Mouse (Mus musculus): Measurements from ENCODE around the gene C2cd4c. TPM values are rescaled to one million over a fixed set of nuclear protein-coding genes. Genes with fewer than 3 reads are reported as not detected.
A peak's percentile ranks its signal among the peaks of the same experiment; 100 is the strongest.

The C2cd4c gene
- polyA plus RNA-seq, 1 experiment from 2014 or later = not detected

GRCm38 (mm10) chr10:79611296-79611695 lies 2.5 kb downstream of the C2cd4c start:
- H3K36me3 ChIP-seq = no peaks in the 10 kb centered on the region
- 24% methylated on average over 5 of the region's 5 CpGs for WGBS
- H3K4me1 ChIP-seq = peaks cover 22% of the 10 kb centered on the region
- no peak overlapping the region for H3K9ac ChIP-seq
- H3K9me3 ChIP-seq (replicated peaks) = no peaks in the 10 kb centered on the region
- no peak overlapping the region for H3K27ac ChIP-seq (replicated peaks)
- H3K4me2 ChIP-seq (replicated peaks) = no peak overlapping the region
- ATAC-seq (ENCODE audit: insufficient number of reproducible peaks, low FRiP score, low TSS enrichment, low read depth) = no peak
- no peak overlapping the region for H3K4me3 ChIP-seq (replicated peaks)
- peaks cover 28% of the 10 kb centered on the region for H3K27me3 ChIP-seq

DNA sequence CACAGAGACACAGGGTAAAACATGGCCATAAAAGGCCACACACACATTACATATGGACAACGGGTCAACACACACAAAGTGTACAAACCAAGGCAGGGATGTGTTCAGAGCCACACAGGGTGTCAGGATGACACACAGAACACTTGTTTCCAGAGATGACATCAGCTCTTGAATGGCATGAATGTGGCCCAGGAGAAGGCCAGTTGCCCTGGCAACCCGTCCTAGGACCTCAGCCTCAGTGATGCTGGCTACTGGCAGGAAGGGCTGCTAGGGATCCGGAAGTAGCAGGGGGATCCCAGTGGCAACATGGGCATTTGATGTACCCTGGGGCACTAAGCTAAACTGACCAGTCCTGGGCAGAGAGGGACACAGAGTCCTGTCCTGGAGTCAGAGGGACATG lies 4.5 kb downstream of the C2cd4c start:
- H3K9me3 ChIP-seq (replicated peaks) = no peaks in the 10 kb centered on the region
- no peak overlapping the region for H3K9ac ChIP-seq
- peaks cover 22% of the 10 kb centered on the region for H3K4me1 ChIP-seq
- H3K27me3 ChIP-seq = peaks cover 28% of the 10 kb centered on the region
- WGBS = 72% methylated on average over 3 of the region's 3 CpGs
- no peak overlapping the region for H3K4me3 ChIP-seq (replicated peaks)
- no peak for ATAC-seq (ENCODE audit: insufficient number of reproducible peaks, low FRiP score, low TSS enrichment, low read depth)
- H3K27ac ChIP-seq (replicated peaks) = no peak overlapping the region
- no peak overlapping the region for H3K4me2 ChIP-seq (replicated peaks)
- no peaks in the 10 kb centered on the region for H3K36me3 ChIP-seq

DNA sequence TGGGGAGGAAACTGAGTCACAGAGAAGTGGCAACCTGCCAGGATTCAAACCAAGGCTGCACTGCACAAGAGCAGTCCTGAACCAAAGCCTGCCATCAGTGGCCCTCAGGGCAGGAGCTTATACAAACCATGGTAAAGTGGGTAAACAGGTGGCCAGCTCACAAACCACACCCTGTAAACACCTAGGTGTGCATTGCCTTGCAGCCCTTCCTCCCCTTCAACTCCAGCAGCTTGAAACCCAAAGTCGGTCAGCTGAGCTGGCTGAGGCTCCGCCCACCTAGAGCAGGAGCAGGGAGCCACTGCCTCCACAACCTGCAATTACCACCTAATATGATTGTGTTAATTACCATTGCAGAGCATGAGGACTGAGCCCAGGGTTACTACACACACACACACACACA lies 5.9 kb downstream of the C2cd4c start:
- Histone ChIP-seq H3K4me2 (replicated peaks) (no peak overlapping the region), H3K4me1 (peaks cover 11% of the 10 kb centered on the region), H3K9me3 (replicated peaks) (no peaks in the 10 kb centered on the region), H3K36me3 (no peaks in the 10 kb centered on the region), H3K27ac (replicated peaks) (no peak overlapping the region), H3K9ac (no peak overlapping the region), H3K4me3 (replicated peaks) (no peak overlapping the region), H3K27me3 (peaks cover 17% of the 10 kb centered on the region)
- WGBS = 31% methylated on average over 2 of the region's 2 CpGs
- ATAC-seq (ENCODE audit: insufficient number of reproducible peaks, low FRiP score, low TSS enrichment, low read depth) = peak; percentile 28; the same call in 1 of the 2 replicates

DNA sequence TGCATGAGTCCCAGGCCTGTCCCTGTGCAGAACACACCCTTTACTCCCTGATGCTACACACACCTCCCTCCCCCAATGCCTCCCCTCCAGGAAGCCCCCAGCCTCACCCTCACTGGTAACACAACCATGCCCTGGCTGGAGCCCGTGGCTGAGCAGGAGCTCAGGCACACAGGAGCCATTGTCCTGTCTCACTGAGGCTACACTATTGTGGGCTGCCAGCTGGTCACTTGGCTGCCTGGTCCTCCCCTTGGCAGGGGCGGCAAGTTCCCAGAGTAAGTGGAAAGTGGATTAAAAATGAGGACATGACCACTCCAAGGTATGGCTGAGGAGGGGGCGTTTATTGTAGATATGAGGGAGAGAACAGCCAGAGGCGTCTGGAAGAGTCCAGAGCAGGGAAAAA lies 7.3 kb downstream of the C2cd4c start:
- Histone ChIP-seq H3K4me3 (replicated peaks) (no peak overlapping the region), H3K9ac (no peak overlapping the region), H3K4me1 (no peaks in the 10 kb centered on the region), H3K36me3 (no peaks in the 10 kb centered on the region), H3K9me3 (replicated peaks) (no peaks in the 10 kb centered on the region), H3K27me3 (peaks cover 5% of the 10 kb centered on the region; the same call in 1 of the 2 replicates), H3K27ac (replicated peaks) (no peak overlapping the region), H3K4me2 (replicated peaks) (no peak overlapping the region)
- ATAC-seq (ENCODE audit: insufficient number of reproducible peaks, low FRiP score, low TSS enrichment, low read depth) = no peak
- WGBS = 52% methylated on average over 4 of the region's 4 CpGs

GRCm38 (mm10) chr10:79597936-79598230 lies 15.9 kb downstream of the C2cd4c start:
- no peak overlapping the region for H3K4me2 ChIP-seq (replicated peaks)
- no peak overlapping the region for H3K9ac ChIP-seq
- peaks cover 6% of the 10 kb centered on the region; the same call in 1 of the 2 replicates for H3K27me3 ChIP-seq
- H3K4me3 ChIP-seq (replicated peaks) = no peak overlapping the region
- no peaks in the 10 kb centered on the region for H3K4me1 ChIP-seq
- WGBS = 52% methylated on average over 4 of the region's 4 CpGs
- H3K9me3 ChIP-seq (replicated peaks) = no peaks in the 10 kb centered on the region
- H3K36me3 ChIP-seq = no peaks in the 10 kb centered on the region
- no peak for ATAC-seq (ENCODE audit: insufficient number of reproducible peaks, low FRiP score, low TSS enrichment, low read depth)
- H3K27ac ChIP-seq (replicated peaks) = no peak overlapping the region

- Histone ChIP-seq H3K27ac (replicated peaks) (no peak overlapping the region), H3K4me3 (replicated peaks) (no peak overlapping the region), H3K36me3 (no peaks in the 10 kb centered on the region), H3K4me2 (replicated peaks) (no peak overlapping the region), H3K9me3 (replicated peaks) (no peaks in the 10 kb centered on the region), H3K9ac (no peak overlapping the region), H3K4me1 (no peaks in the 10 kb centered on the region), H3K27me3 (peaks cover 6% of the 10 kb centered on the region; the same call in 1 of the 2 replicates)
- ATAC-seq (ENCODE audit: insufficient number of reproducible peaks, low FRiP score, low TSS enrichment, low read depth) = no peak; the same call in 1 of the 2 replicates
- 20% methylated on average over 13 of the region's 13 CpGs for WGBS
Observed at GRCm38 (mm10) chr10:79597051-79597935, 16.5 kb downstream of the C2cd4c start.

DNA sequence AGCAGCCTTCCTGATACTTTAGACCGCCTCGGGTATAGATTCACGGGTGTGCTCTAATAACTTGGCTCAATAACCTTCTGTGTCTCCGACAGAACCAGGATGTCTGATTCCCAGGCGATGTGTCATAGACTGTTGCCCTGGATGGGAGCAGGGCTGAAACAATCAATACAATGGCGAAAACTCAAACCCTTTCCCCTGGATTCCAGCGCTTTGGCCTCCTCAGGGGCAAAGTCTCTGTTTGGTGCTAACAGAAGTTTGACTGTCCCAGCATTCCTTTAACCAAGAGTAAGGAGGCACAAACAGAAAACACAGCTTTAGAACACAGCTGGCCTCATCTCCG lies 18.3 kb downstream of the C2cd4c start:
- H3K27ac ChIP-seq (replicated peaks) = no peak overlapping the region
- 54% methylated on average over 8 of the region's 8 CpGs for WGBS
- peaks cover 6% of the 10 kb centered on the region; the same call in 1 of the 2 replicates for H3K27me3 ChIP-seq
- H3K9ac ChIP-seq = no peak overlapping the region
- ATAC-seq (ENCODE audit: insufficient number of reproducible peaks, low FRiP score, low TSS enrichment, low read depth) = no peak
- H3K4me1 ChIP-seq = no peaks in the 10 kb centered on the region
- no peak overlapping the region for H3K4me2 ChIP-seq (replicated peaks)
- H3K9me3 ChIP-seq (replicated peaks) = no peaks in the 10 kb centered on the region; the same call in 1 of the 2 replicates
- H3K36me3 ChIP-seq = no peaks in the 10 kb centered on the region
- H3K4me3 ChIP-seq (replicated peaks) = no peak overlapping the region

GRCm38 (mm10) chr10:79594872-79595589 lies 18.8 kb downstream of the C2cd4c start:
- H3K4me1 ChIP-seq = no peaks in the 10 kb centered on the region
- H3K36me3 ChIP-seq = no peaks in the 10 kb centered on the region
- peaks cover 6% of the 10 kb centered on the region; the same call in 1 of the 2 replicates for H3K27me3 ChIP-seq
- H3K4me2 ChIP-seq (replicated peaks) = no peak overlapping the region
- no peak overlapping the region for H3K4me3 ChIP-seq (replicated peaks)
- no peak for ATAC-seq (ENCODE audit: insufficient number of reproducible peaks, low FRiP score, low TSS enrichment, low read depth)
- no peaks in the 10 kb centered on the region; the same call in 1 of the 2 replicates for H3K9me3 ChIP-seq (replicated peaks)
- no peak overlapping the region for H3K27ac ChIP-seq (replicated peaks)
- no peak overlapping the region for H3K9ac ChIP-seq
- 16% methylated on average over 17 of the region's 17 CpGs for WGBS

GRCm38 (mm10) chr10:79594111-79594510 lies 19.7 kb downstream of the C2cd4c start:
- whole genome bisulfite sequencing = 55% methylated on average over 6 of the region's 6 CpGs

GRCm38 (mm10) chr10:79590702-79591101 lies 23.1 kb downstream of the C2cd4c start:
- no peak overlapping the region for H3K9ac ChIP-seq

More at GRCm38 (mm10) chr10:79594111-79594510, 19.7 kb downstream of the C2cd4c start:
- H3K4me3 ChIP-seq (replicated peaks) = no peak overlapping the region
- H3K4me1 ChIP-seq = no peaks in the 10 kb centered on the region
- no peaks in the 10 kb centered on the region; the same call in 1 of the 2 replicates for H3K9me3 ChIP-seq (replicated peaks)
- ATAC-seq (ENCODE audit: insufficient number of reproducible peaks, low FRiP score, low TSS enrichment, low read depth) = no peak
- H3K36me3 ChIP-seq = no peaks in the 10 kb centered on the region
- H3K4me2 ChIP-seq (replicated peaks) = no peak overlapping the region
- H3K27me3 ChIP-seq = peaks cover 6% of the 10 kb centered on the region; the same call in 1 of the 2 replicates
- H3K27ac ChIP-seq (replicated peaks) = no peak overlapping the region
- no peak overlapping the region for H3K9ac ChIP-seq

DNA sequence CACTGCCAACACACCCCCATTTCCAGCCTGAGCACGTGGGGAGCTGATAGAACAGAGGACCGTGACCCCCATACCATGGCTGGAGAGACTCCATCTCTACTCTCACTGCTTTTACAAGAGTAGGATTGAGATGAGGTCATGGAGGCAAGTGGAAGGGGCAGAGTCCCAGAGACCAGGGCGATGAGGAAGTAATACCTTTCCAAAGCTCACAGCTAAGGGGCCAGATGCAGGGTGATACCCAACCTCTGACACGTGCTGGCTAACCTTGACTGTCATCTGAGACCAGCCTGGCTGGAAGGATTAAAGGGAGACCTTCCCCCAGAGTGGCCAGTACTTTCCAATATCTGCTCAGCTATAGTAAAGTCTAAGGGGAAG lies 26.1 kb downstream of the C2cd4c start:
- no peaks in the 10 kb centered on the region for H3K36me3 ChIP-seq
- H3K27me3 ChIP-seq = no peaks in the 10 kb centered on the region
- no peaks in the 10 kb centered on the region; the same call in 1 of the 2 replicates for H3K9me3 ChIP-seq (replicated peaks)
- no peaks in the 10 kb centered on the region for H3K4me1 ChIP-seq
- no peak overlapping the region for H3K4me3 ChIP-seq (replicated peaks)
- no peak for ATAC-seq (ENCODE audit: insufficient number of reproducible peaks, low FRiP score, low TSS enrichment, low read depth)
- WGBS = 62% methylated on average over 4 of the region's 4 CpGs
- no peak overlapping the region for H3K27ac ChIP-seq (replicated peaks)
- no peak overlapping the region for H3K4me2 ChIP-seq (replicated peaks)
- H3K9ac ChIP-seq = no peak overlapping the region

More at GRCm38 (mm10) chr10:79590702-79591101, 23.1 kb downstream of the C2cd4c start:
- Histone ChIP-seq H3K36me3 (no peaks in the 10 kb centered on the region), H3K4me2 (replicated peaks) (no peak overlapping the region), H3K27me3 (peaks cover 4% of the 10 kb centered on the region; the same call in 1 of the 2 replicates), H3K27ac (replicated peaks) (no peak overlapping the region), H3K4me1 (no peaks in the 10 kb centered on the region), H3K4me3 (replicated peaks) (no peak overlapping the region), H3K9me3 (replicated peaks) (no peaks in the 10 kb centered on the region; the same call in 1 of the 2 replicates)
- no peak for ATAC-seq (ENCODE audit: insufficient number of reproducible peaks, low FRiP score, low TSS enrichment, low read depth)
- WGBS = 90% methylated on average over 1 of the region's 1 CpGs

Data from embryonic facial prominence, embryonic 15.5 days (tissue).